Mouse (Mus musculus): ENCODE data around the gene Adam10.

The Adam10 gene

GRCm38 (mm10) chr9:70788705-70789104, 109.9 kb downstream of the Adam10 start:
- no peak for DNase-seq (ENCODE audit: low read depth, low spot score)

GRCm38 (mm10) chr9:70790621-70791020, 111.8 kb downstream of the Adam10 start:
- DNase-seq (ENCODE audit: low read depth, low spot score), result no peak

- DNase-seq (ENCODE audit: low read depth, low spot score), result peak; percentile 17
These were observed 116.0 kb downstream of the Adam10 start for GRCm38 (mm10) chr9:70794643-70795438.

- peak; percentile 96 for DNase-seq (ENCODE audit: low read depth, low spot score)
These were observed 116.6 kb downstream of the Adam10 start for GRCm38 (mm10) chr9:70795439-70795757.

- no peak for DNase-seq (ENCODE audit: low read depth, low spot score)
These were observed 122.0 kb downstream of the Adam10 start for GRCm38 (mm10) chr9:70800588-70801315.

- DNase-seq (ENCODE audit: low read depth, low spot score), result no peak
These were observed 123.0 kb downstream of the Adam10 start for GRCm38 (mm10) chr9:70801761-70802160.

GRCm38 (mm10) chr9:70802816-70803215, 124.0 kb downstream of the Adam10 start:
- no peak for DNase-seq (ENCODE audit: low read depth, low spot score)

GRCm38 (mm10) chr9:70806069-70806468, 127.3 kb downstream of the Adam10 start:
- DNase-seq (ENCODE audit: low read depth, low spot score), result no peak

GRCm38 (mm10) chr9:70807714-70808113, 128.9 kb downstream of the Adam10 start:
- DNase-seq (ENCODE audit: low read depth, low spot score), result no peak

GRCm38 (mm10) chr9:70812551-70812950, 133.8 kb downstream of the Adam10 start:
- DNase-seq (ENCODE audit: low read depth, low spot score), result no peak

- peak; percentile 67 for DNase-seq (ENCODE audit: low read depth, low spot score)
These were observed 138.0 kb downstream of the Adam10 start for GRCm38 (mm10) chr9:70816701-70817305.

GRCm38 (mm10) chr9:70817396-70817795, 138.6 kb downstream of the Adam10 start:
- DNase-seq (ENCODE audit: low read depth, low spot score), result peak; percentile 94

GRCm38 (mm10) chr9:70818739-70819138, 139.9 kb downstream of the Adam10 start:
- DNase-seq (ENCODE audit: low read depth, low spot score), result no peak

GRCm38 (mm10) chr9:70824103-70824502, 145.3 kb downstream of the Adam10 start:
- DNase-seq (ENCODE audit: low read depth, low spot score), result no peak

GRCm38 (mm10) chr9:70827911-70828310, 149.1 kb downstream of the Adam10 start:
- no peak for DNase-seq (ENCODE audit: low read depth, low spot score)

Data from ZHBTc4 (cell line).